20 mouse cellular contexts compared by ENCODE assay signal in genomic region chr19:56692451-56692850, GRCm38 (mm10). TPM values are rescaled to one million over a fixed set of nuclear protein-coding genes. Genes with fewer than 3 reads are reported as not detected.
DNase-seq lines count a peak whose midpoint lies in the region; ATAC-seq and TF ChIP-seq lines count a peak whose summit lies in the region.
"Had no signal": no experiment of that assay in that cellular context is flagged by ENCODE, and none has a peak within 500 bp of the region (broad histone marks: within the 10 kb centered on the region; RNA-seq: fewer than 3 reads in every experiment).

No protein-coding gene starts in this region.

- TF ChIP-seq CTCF in CH12.LX (conservative IDR thresholded peaks at IDR 0.05 in 1 of 2, IDR thresholded peaks at IDR 0.05 in 1 of 2; ENCODE audit: low read depth in 2 of 2, low read length in 2 of 2), result no peak

- no peak for DNase-seq in heart, adult 9 months (ENCODE audit: low spot score in 2 of 2)
- no peak for DNase-seq in CH12.LX (ENCODE audit: extremely low read depth)
- DNase-seq in embryo, embryonic 10 days (ENCODE audit: low spot score), result peak; percentile 56
- DNase-seq in gastrocnemius, postnatal 10 days, result no peak
- no peak for DNase-seq in left cerebral cortex, postnatal 25 days (ENCODE audit: low spot score in 2 of 2)
- DNase-seq: B cell, adult 2 months; cerebellum, adult 9-11 months; forebrain, postnatal 0 days; heart, postnatal 10 days; kidney, postnatal 10 days; layer of hippocampus, adult 9-11 months; thymus, postnatal 14 days had no signal

- no peak for TF ChIP-seq EP300 in CH12.LX (IDR thresholded peaks at IDR 0.05; ENCODE audit: low read length)

- peaks cover 28% of the 10 kb centered on the region for H3K4me1 ChIP-seq in heart, embryonic 12.5 days (replicated peaks)
- H3K4me1 ChIP-seq in CH12.LX (ENCODE audit: control insufficient read depth in 1 of 2, insufficient read depth in 2 of 2), result peaks cover 7 to 16% of the 10 kb centered on the region in 2 experiments
- no peaks in the 10 kb centered on the region for H3K4me1 ChIP-seq in liver, embryonic 16.5 days (ENCODE audit: control insufficient read depth, low read depth, low read length)
- H3K4me1 ChIP-seq: hindbrain, embryonic 15.5 days; neural tube, embryonic 12.5 days had no signal

- H3K4me3 ChIP-seq in heart, embryonic 12.5 days, result no peak overlapping the region
- H3K4me3 ChIP-seq in CH12.LX (replicated peaks in 1 of 3; ENCODE audit: low read depth in 2 of 3, low read length in 2 of 3, poor library complexity in 1 of 3), result peak overlapping the region in 1 of 3 experiments; percentile 9
- no peak overlapping the region for H3K4me3 ChIP-seq in liver, embryonic 16.5 days (ENCODE audit: low read depth, low read length)
- H3K4me3 ChIP-seq: hindbrain, embryonic 15.5 days; neural tube, embryonic 12.5 days had no signal

- no peak for TF ChIP-seq RAD21 in CH12.LX (IDR thresholded peaks at IDR 0.05; ENCODE audit: low read depth, low read length)

- no peaks in the 10 kb centered on the region for H3K27me3 ChIP-seq in heart, embryonic 12.5 days (replicated peaks)
- H3K27me3 ChIP-seq in CH12.LX (replicated peaks), result no peaks in the 10 kb centered on the region
- H3K27me3 ChIP-seq in liver, embryonic 16.5 days (ENCODE audit: control insufficient read depth, insufficient read depth, low read depth, low read length), result no peaks in the 10 kb centered on the region
- H3K27me3 ChIP-seq: hindbrain, embryonic 15.5 days; neural tube, embryonic 12.5 days had no signal

- H3K36me3 ChIP-seq in heart, embryonic 12.5 days, result no peaks in the 10 kb centered on the region
- no peaks in the 10 kb centered on the region for H3K36me3 ChIP-seq in CH12.LX (replicated peaks in 1 of 2; ENCODE audit: control insufficient read depth in 1 of 2, insufficient read depth in 1 of 2, low read length in 1 of 2)
- no peaks in the 10 kb centered on the region for H3K36me3 ChIP-seq in liver, embryonic 16.5 days (ENCODE audit: control insufficient read depth, insufficient read depth)
- H3K36me3 ChIP-seq: hindbrain, embryonic 15.5 days; neural tube, embryonic 12.5 days had no signal

- dilution Hi-C loops in CH12.LX (cut with MboI; ENCODE audit: extremely low pct_ligation_motif_present, extremely low pct_unique_long_range_greater_than_20kb, low sequenced_read_pairs), result no loop called here

- H3K9ac ChIP-seq in heart, embryonic 12.5 days, result no peak overlapping the region; the same call in 1 of the 2 replicates
- H3K9ac ChIP-seq in CH12.LX (ENCODE audit: insufficient read depth, low read depth), result no peak overlapping the region
- no peak overlapping the region for H3K9ac ChIP-seq in liver, embryonic 16.5 days (ENCODE audit: low read depth, low read length)
- H3K9ac ChIP-seq: forebrain, postnatal 0 days; hindbrain, embryonic 15.5 days; neural tube, embryonic 12.5 days had no signal

- in situ Hi-C loops in CH12.LX (cut with MboI; ENCODE audit: low pct_ligation_motif_present, low pct_unique_long_range_greater_than_20kb, low sequenced_read_pairs), result no loop called here

- no peak for TF ChIP-seq POLR2A in CH12.LX (IDR thresholded peaks at IDR 0.05; ENCODE audit: low read depth, low read length)

- H3K79me2 ChIP-seq in CH12.LX (replicated peaks; ENCODE audit: control insufficient read depth, extremely low read depth, insufficient read depth, poor library complexity, severe bottlenecking), result no peaks in the 10 kb centered on the region

- peak; percentile 48; the same call in 1 of the 2 replicates for ATAC-seq in heart, embryonic 12.5 days (ENCODE audit: insufficient number of reproducible peaks, low FRiP score)
- ATAC-seq in liver, embryonic 16.5 days (ENCODE audit: low read depth), result peak; percentile 27
- ATAC-seq: forebrain, postnatal 0 days; intestine, postnatal 0 days; lung, postnatal 0 days had no signal

- H3K4me2 ChIP-seq in heart, embryonic 12.5 days, result no peak overlapping the region
- H3K4me2 ChIP-seq in CH12.LX (ENCODE audit: insufficient read depth, low read depth, poor library complexity, severe bottlenecking), result no peak overlapping the region
- no peak overlapping the region for H3K4me2 ChIP-seq in liver, embryonic 16.5 days (ENCODE audit: low read depth, low read length)
- H3K4me2 ChIP-seq: hindbrain, embryonic 15.5 days; neural tube, embryonic 12.5 days had no signal

- no peak overlapping the region for H3K27ac ChIP-seq in heart, embryonic 12.5 days (ENCODE audit: poor library complexity, severe bottlenecking)
- H3K27ac ChIP-seq in CH12.LX (ENCODE audit: insufficient read depth, low read depth), result no peak overlapping the region
- no peak overlapping the region for H3K27ac ChIP-seq in liver, embryonic 16.5 days (ENCODE audit: low read length)
- H3K27ac ChIP-seq: hindbrain, embryonic 15.5 days; neural tube, embryonic 12.5 days; stomach, postnatal 0 days had no signal

- 0 out of 2 replicates have a peak, but pooled peaks cover 3% of the 10 kb centered on the region for H3K9me3 ChIP-seq in heart, embryonic 12.5 days (replicated peaks)
- H3K9me3 ChIP-seq in CH12.LX (replicated peaks; ENCODE audit: low read length), result no peaks in the 10 kb centered on the region
- H3K9me3 ChIP-seq in liver, embryonic 16.5 days (replicated peaks; ENCODE audit: control insufficient read depth, low read length), result no peaks in the 10 kb centered on the region
- H3K9me3 ChIP-seq: hindbrain, embryonic 15.5 days; neural tube, embryonic 12.5 days had no signal

- WGBS in heart, embryonic 12.5 days, result 27% methylated on average over 5 of the region's 5 CpGs
- WGBS in liver, embryonic 16.5 days (ENCODE audit: insufficient replicate concordance), result 44% methylated on average over 5 of the region's 5 CpGs

- intact Hi-C loops in left cerebral cortex, postnatal 25 days (cut with DNase I), result no loop called here

TF ChIP-seq in CH12.LX, 34 proteins besides CTCF, POLR2A, EP300 and RAD21:
- TF ChIP-seq NELFE (IDR thresholded peaks at IDR 0.05; ENCODE audit: low read depth, low read length), result no peak
- TF ChIP-seq ZKSCAN1 (IDR thresholded peaks at IDR 0.05; ENCODE audit: borderline replicate concordance, low read depth, low read length), result no peak
- TF ChIP-seq SIN3A (IDR thresholded peaks at IDR 0.05; ENCODE audit: low read length), result no peak
- no peak for TF ChIP-seq MAFK (IDR thresholded peaks at IDR 0.05; ENCODE audit: insufficient replicate concordance, low read length)
- TF ChIP-seq SMC3 (IDR thresholded peaks at IDR 0.05; ENCODE audit: low read depth, low read length), result no peak
- no peak for TF ChIP-seq IRF4 (IDR thresholded peaks at IDR 0.05; ENCODE audit: low read depth, low read length)
- TF ChIP-seq NRF1 (IDR thresholded peaks at IDR 0.05; ENCODE audit: low read depth, low read length), result no peak
- TF ChIP-seq USF1 (IDR thresholded peaks at IDR 0.05; ENCODE audit: low read depth, low read length), result peak; percentile 68
- no peak for TF ChIP-seq ZNF384 (IDR thresholded peaks at IDR 0.05; ENCODE audit: low read depth, low read length)
- peak; percentile 31; the same call in 1 of the 2 replicates for TF ChIP-seq BHLHE40 (IDR thresholded peaks at IDR 0.05; ENCODE audit: low read depth, low read length)
- TF ChIP-seq USF2 (conservative IDR thresholded peaks at IDR 0.05; ENCODE audit: low read depth, low read length), result 0 out of 2 replicates have a peak, but pooled peaks have one; percentile 19
- no peak for TF ChIP-seq TBP (conservative IDR thresholded peaks at IDR 0.05; ENCODE audit: low read depth, low read length)
- TF ChIP-seq CHD2 (IDR thresholded peaks at IDR 0.05; ENCODE audit: low read length), result no peak
TF ChIP-seq in CH12.LX: peak in this region for 3.

RNA-seq across cellular contexts. Expression of gene Adrb1, which starts 29.5 kb away (rescaled TPM):
- polyA plus RNA-seq in heart, embryonic 12.5 days (2016; fragmentation: Nextera tagmentation; extraction: Ambion mirVana), result 3.9 and 4.2 TPM in 2 replicates
- total RNA-seq in CH12.LX (2012; rRNA removed) (not detected in 2 replicates), CH12.LX (2014; rRNA removed) (not detected in 2 replicates)
- polyA plus RNA-seq in CH12.LX (2012; ENCODE audit: insufficient read length, low read depth), result not detected in 2 replicates
- polyA plus RNA-seq in liver, embryonic 16.5 days (2015; fragmentation: Nextera tagmentation; extraction: Ambion mirVana), result 0.11 and 0.19 TPM in 2 replicates
- 1 to 10 TPM; 1.1 to 1.5 TPM for total RNA-seq in gastrocnemius, postnatal 10 days (2021)
- 10 to 100 TPM; 45.1 to 48.1 TPM for total RNA-seq in left cerebral cortex, postnatal 25 days (2021)
- total RNA-seq: gastrocnemius, adult 18-20 months had no signal

Comparison
In these comparisons a context has a peak if more than half of its experiments do, and no peak if none do; other contexts are left out.
1. RNA of gene Adrb1, which starts 29.5 kb away (total RNA-seq): 45.1 to 48.1 TPM in left cerebral cortex, postnatal 25 days; 1.1 to 1.5 TPM in gastrocnemius, postnatal 10 days and not detected in CH12.LX; every median in the first group is over 10 times any median in the second.